Mouse (Mus musculus) lung, embryonic 16.5 days (tissue): ENCODE measurements around the gene Ttc7. TPM values are rescaled to one million over a fixed set of nuclear protein-coding genes. Genes with fewer than 3 reads are reported as not detected.

ENCODE experiments used
- ATAC-seq: fragments of 200-750 bp; cut with Nextera tagmentation; 2 replicates; pipeline ENCODE4 v1.8.0; 2017; ENCODE audit warnings: low read depth, mild to moderate bottlenecking, moderate library complexity
- H3K27ac ChIP-seq: fragments of 300-500 bp; sonication (generic); 2 replicates; pipeline ENCODE4 v1.5.1; 2014; ENCODE audit warnings: mild to moderate bottlenecking, control low read depth, low read length
- H3K27me3 ChIP-seq: fragments of 300-500 bp; sonication (generic); 2 replicates; pipeline ENCODE4 v1.6.1; 2014; ENCODE audit warnings: low read depth, low read length, mixed read lengths; ENCODE audit not compliant: control insufficient read depth, insufficient read depth
- H3K36me3 ChIP-seq: fragments of 300-500 bp; sonication (generic); 2 replicates; pipeline ENCODE4 v1.6.1; 2014; ENCODE audit warnings: low read length; ENCODE audit not compliant: control insufficient read depth, insufficient read depth
- H3K4me1 ChIP-seq: fragments of 300-500 bp; sonication (generic); replicated peaks from 2 replicates; pipeline ENCODE4 v1.6.1; 2014; ENCODE audit warnings: low read length, mixed read lengths; ENCODE audit not compliant: control insufficient read depth, insufficient read depth
- H3K4me2 ChIP-seq: fragments of 300-500 bp; sonication (generic); 2 replicates; pipeline ENCODE4 v1.6.1; 2014; ENCODE audit warnings: low read depth, low read length, control low read depth
- H3K4me3 ChIP-seq: fragments of 300-500 bp; sonication (generic); 2 replicates; pipeline ENCODE4 v1.5.1; 2014; ENCODE audit warnings: mild to moderate bottlenecking, low read length, control low read depth
- H3K9ac ChIP-seq: fragments of 300-500 bp; sonication (generic); 2 replicates; pipeline ENCODE4 v1.6.1; 2014; ENCODE audit warnings: low read length, control low read depth
- H3K9me3 ChIP-seq: fragments of 300-500 bp; sonication (generic); 2 replicates; pipeline ENCODE4 v1.6.1; 2016; ENCODE audit warnings: low read length; ENCODE audit not compliant: control insufficient read depth
- WGBS: fragments of 180-500 bp; shearing (Covaris S2); extraction: QIAGEN DNeasy Blood & Tissue Kit; methylation state at CpG from one replicate; pipeline ENCODE4 v1.1.7; 2014; 5-methylcytosine and 5-hydroxymethylcytosine counted together
- polyA plus RNA-seq: library from polyadenylated mRNA; unstranded; fragments of >200 nt; fragmentation: Nextera tagmentation; extraction: Ambion mirVana; gene quantifications from 2 replicates; pipeline ENCODE4 v1.2.1, GENCODE M21; 2015

Gene Ttc7
- polyA plus RNA-seq = 6.1 and 6.4 TPM in 2 replicates

GRCm38 (mm10) chr17:87282706-87283053, at the start of gene Ttc7:
Gene Ttc7 (plus strand): TSS chr17:87282886.
- whole genome bisulfite sequencing = under 1% methylated on average over 36 of the region's 38 CpGs
- H3K9me3 ChIP-seq = no peaks in the 10 kb centered on the region
- H3K9ac ChIP-seq = peak within 1 kb of the TSS; percentile 93
- H3K4me2 ChIP-seq = peak within 1 kb of the TSS; percentile 99
- H3K36me3 ChIP-seq = no peaks in the 10 kb centered on the region
- H3K4me1 ChIP-seq = peaks cover 27% of the 10 kb centered on the region
- H3K4me3 ChIP-seq = peak within 1 kb of the TSS; percentile 82
- ATAC-seq = peak; percentile 95
- H3K27me3 ChIP-seq = peaks cover 10% of the 10 kb centered on the region; the same call in 1 of the 2 replicates
- H3K27ac ChIP-seq = peak within 1 kb of the TSS; percentile 97

GRCm38 (mm10) chr17:87235019-87235418, 47.7 kb upstream of the Ttc7 start:
- Histone ChIP-seq H3K27ac (no peak overlapping the region), H3K4me1 (peaks cover 16% of the 10 kb centered on the region), H3K4me3 (no peak overlapping the region), H3K9me3 (no peaks in the 10 kb centered on the region), H3K36me3 (no peaks in the 10 kb centered on the region), H3K27me3 (no peaks in the 10 kb centered on the region), H3K9ac (no peak overlapping the region), H3K4me2 (no peak overlapping the region)
- no peak for ATAC-seq
- WGBS = 89% methylated on average over 6 of the region's 6 CpGs

DNA sequence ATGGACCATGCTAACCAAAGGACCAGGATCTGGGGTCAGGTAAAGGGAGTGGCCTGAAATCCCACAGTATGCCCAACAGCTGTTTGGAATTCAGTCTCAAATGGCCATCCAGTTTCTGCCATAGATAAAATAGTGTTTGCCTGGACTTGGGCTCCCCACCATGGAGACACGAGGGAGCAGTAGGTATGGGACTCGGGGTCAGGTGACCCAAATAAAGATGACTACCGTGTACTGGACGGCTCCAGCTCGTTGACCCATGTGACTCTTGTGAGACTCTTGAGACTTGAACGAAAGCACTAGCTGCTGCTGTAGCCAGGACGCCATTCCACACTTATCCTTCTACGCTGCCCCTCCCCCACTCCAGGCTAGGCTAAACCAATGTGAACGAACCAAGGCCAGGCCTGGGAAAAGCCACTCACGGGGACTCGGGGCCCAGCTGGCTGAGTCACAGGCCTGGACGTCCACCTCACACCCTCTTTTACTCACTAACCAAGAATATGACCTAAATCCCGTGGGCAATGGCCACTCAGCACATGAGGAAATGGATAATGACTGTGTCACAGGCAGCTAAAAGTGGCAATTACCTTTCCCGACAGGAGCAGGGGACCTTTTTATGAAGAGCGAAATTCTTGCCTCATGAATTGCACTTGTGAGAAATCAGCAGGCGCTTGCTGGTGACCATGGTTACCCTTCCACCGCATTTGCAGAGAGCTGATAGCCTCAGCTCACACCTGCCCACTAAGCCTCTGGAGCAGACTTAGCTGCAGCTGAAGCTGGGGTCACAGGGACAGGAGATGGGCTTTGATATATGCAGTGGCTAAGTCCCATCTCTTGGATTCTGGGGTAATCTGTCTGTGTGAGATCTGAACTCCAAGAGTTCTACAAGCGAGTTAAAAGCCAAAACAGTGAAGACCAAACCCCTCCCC, 45.7 kb upstream of the Ttc7 start:
- peaks cover 16% of the 10 kb centered on the region for H3K4me1 ChIP-seq
- peak; percentile 70 for ATAC-seq
- H3K9me3 ChIP-seq = no peaks in the 10 kb centered on the region; the same call in 1 of the 2 replicates
- H3K27ac ChIP-seq = peak overlapping the region; percentile 86
- H3K4me3 ChIP-seq = no peak overlapping the region
- no peaks in the 10 kb centered on the region for H3K36me3 ChIP-seq
- no peaks in the 10 kb centered on the region for H3K27me3 ChIP-seq
- 35% methylated on average over 18 of the region's 18 CpGs for WGBS
- H3K4me2 ChIP-seq = peak overlapping the region; percentile 22; the same call in 1 of the 2 replicates
- H3K9ac ChIP-seq = no peak overlapping the region

- WGBS = 65% methylated on average over 11 of the region's 11 CpGs
- no peak overlapping the region for H3K9ac ChIP-seq
- peak overlapping the region; percentile 12; the same call in 1 of the 2 replicates for H3K27ac ChIP-seq
- peaks cover 16% of the 10 kb centered on the region for H3K4me1 ChIP-seq
- no peak overlapping the region for H3K4me2 ChIP-seq
- no peaks in the 10 kb centered on the region; the same call in 1 of the 2 replicates for H3K9me3 ChIP-seq
- no peaks in the 10 kb centered on the region for H3K36me3 ChIP-seq
- H3K4me3 ChIP-seq = no peak overlapping the region
- ATAC-seq = peak; percentile 26
- no peaks in the 10 kb centered on the region for H3K27me3 ChIP-seq
Measured at GRCm38 (mm10) chr17:87237826-87238225, 44.9 kb upstream of the Ttc7 start.

DNA sequence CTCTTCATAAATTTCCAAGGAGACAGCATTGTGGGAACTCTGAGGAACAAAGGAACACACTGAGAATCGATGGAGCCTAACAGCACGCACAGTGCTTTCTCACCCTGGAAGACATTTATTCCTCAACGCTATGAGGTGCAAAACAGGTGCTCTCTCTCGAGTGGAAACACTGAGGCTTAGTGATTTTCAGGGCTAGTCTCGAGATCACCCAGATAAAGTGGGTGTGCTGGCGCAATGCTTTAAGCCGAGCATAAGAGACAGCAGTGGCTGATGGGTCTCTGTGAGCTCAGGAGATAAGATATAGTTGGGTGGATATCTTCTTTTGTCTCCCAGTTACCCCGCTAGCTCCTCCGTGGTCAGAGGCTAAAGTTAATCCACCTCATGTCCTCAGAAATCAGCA, 36.6 kb upstream of the Ttc7 start:
- no peaks in the 10 kb centered on the region for H3K27me3 ChIP-seq
- no peaks in the 10 kb centered on the region; the same call in 1 of the 2 replicates for H3K9me3 ChIP-seq
- H3K9ac ChIP-seq = no peak overlapping the region
- no peak for ATAC-seq
- peaks cover 7% of the 10 kb centered on the region for H3K4me1 ChIP-seq
- H3K4me2 ChIP-seq = no peak overlapping the region
- H3K36me3 ChIP-seq = no peaks in the 10 kb centered on the region
- no peak overlapping the region for H3K4me3 ChIP-seq
- 71% methylated on average over 9 of the region's 9 CpGs for WGBS
- no peak overlapping the region for H3K27ac ChIP-seq

GRCm38 (mm10) chr17:87254384-87254783, 28.3 kb upstream of the Ttc7 start:
- Histone ChIP-seq H3K4me1 (no peaks in the 10 kb centered on the region), H3K4me2 (no peak overlapping the region), H3K9ac (no peak overlapping the region), H3K27ac (no peak overlapping the region), H3K36me3 (peaks cover 31% of the 10 kb centered on the region), H3K27me3 (no peaks in the 10 kb centered on the region), H3K4me3 (no peak overlapping the region), H3K9me3 (no peaks in the 10 kb centered on the region)
- ATAC-seq = no peak
- WGBS = 67% methylated on average over 8 of the region's 8 CpGs

- no peaks in the 10 kb centered on the region for H3K4me1 ChIP-seq
- peaks cover 38% of the 10 kb centered on the region for H3K36me3 ChIP-seq
- WGBS = 86% methylated on average over 16 of the region's 16 CpGs
- H3K27ac ChIP-seq = no peak overlapping the region
- ATAC-seq = no peak
- no peak overlapping the region for H3K4me2 ChIP-seq
- H3K4me3 ChIP-seq = no peak overlapping the region
- H3K27me3 ChIP-seq = no peaks in the 10 kb centered on the region
- no peaks in the 10 kb centered on the region for H3K9me3 ChIP-seq
- no peak overlapping the region for H3K9ac ChIP-seq
Measured at GRCm38 (mm10) chr17:87255672-87256071, 27.0 kb upstream of the Ttc7 start.

- WGBS = 92% methylated on average over 6 of the region's 6 CpGs
- ATAC-seq = no peak
- no peak overlapping the region for H3K27ac ChIP-seq
Measured at GRCm38 (mm10) chr17:87263401-87263800, 19.3 kb upstream of the Ttc7 start.

DNA sequence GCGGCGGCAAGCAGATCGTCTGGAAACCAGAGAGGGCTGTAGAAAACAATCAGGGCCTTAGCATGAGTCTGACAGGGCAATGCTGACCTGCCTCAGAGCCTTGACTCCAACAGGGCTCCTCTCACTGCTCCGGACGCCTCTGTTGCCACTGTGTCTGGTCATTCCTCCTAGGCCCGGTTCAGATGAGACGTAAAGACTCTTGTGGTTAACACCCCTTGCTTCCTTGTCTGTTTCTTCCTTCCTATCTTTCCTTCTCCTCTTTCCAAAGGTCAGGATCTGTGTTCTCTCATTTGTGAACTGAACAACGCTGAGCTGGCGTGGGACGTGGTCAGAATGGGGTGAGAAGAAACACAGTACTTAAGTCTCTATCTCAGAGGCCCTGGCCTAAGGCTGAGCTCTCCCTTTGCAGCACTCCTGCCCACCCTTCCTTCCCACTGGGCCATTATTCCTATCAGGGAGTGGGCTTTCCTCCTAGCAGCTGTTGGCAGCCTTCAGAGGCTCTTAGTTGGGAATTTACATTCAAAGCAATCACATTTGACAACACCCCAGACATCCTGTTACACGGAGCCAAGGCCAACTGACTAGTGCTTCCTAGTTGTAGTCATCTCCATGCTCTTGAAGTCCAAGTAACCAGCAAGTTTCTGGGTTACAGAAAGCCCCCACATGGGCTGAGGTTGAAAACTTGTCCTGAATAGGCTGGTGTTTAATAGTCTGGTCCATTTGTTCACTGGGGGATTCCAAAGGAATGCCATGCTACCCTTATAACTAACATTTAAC, 18.4 kb upstream of the Ttc7 start:
- Histone ChIP-seq H3K27ac (no peak overlapping the region), H3K4me2 (peak overlapping the region; percentile 63), H3K9ac (peak overlapping the region; percentile 96; the same call in 1 of the 2 replicates), H3K4me3 (0 out of 2 replicates have a peak overlapping the region, but pooled peaks have one; percentile 4), H3K9me3 (no peaks in the 10 kb centered on the region), H3K36me3 (peaks cover 12% of the 10 kb centered on the region), H3K27me3 (no peaks in the 10 kb centered on the region), H3K4me1 (peaks cover 9% of the 10 kb centered on the region)
- no peak for ATAC-seq
- WGBS = 82% methylated on average over 11 of the region's 11 CpGs

More at GRCm38 (mm10) chr17:87263401-87263800, 19.3 kb upstream of the Ttc7 start:
- Histone ChIP-seq H3K4me1 (peaks cover 9% of the 10 kb centered on the region), H3K27me3 (no peaks in the 10 kb centered on the region), H3K36me3 (peaks cover 16% of the 10 kb centered on the region), H3K4me3 (no peak overlapping the region), H3K9me3 (no peaks in the 10 kb centered on the region), H3K9ac (no peak overlapping the region), H3K4me2 (no peak overlapping the region)
